Comparison of ENCODE assay signal across 19 mouse cellular contexts in genomic region chr14:8679896-8680295, GRCm38 (mm10). TPM values are rescaled to one million over a fixed set of nuclear protein-coding genes. Genes with fewer than 3 reads are reported as not detected.
"Had no signal": no experiment of that assay in that cellular context is flagged by ENCODE, and none has a peak within 500 bp of the region (broad histone marks: within the 10 kb centered on the region; RNA-seq: fewer than 3 reads in every experiment).

No protein-coding gene starts in this region.

- H3K4me1 ChIP-seq: midbrain, embryonic 13.5 days; midbrain, embryonic 15.5 days; neural tube, embryonic 12.5 days had no signal

- H3K9ac ChIP-seq: lung, embryonic 14.5 days; midbrain, embryonic 13.5 days; midbrain, embryonic 15.5 days; neural tube, embryonic 12.5 days had no signal

- H3K4me3 ChIP-seq: midbrain, embryonic 13.5 days; midbrain, embryonic 15.5 days; neural tube, embryonic 12.5 days had no signal

- ATAC-seq: midbrain, embryonic 13.5 days; midbrain, embryonic 15.5 days had no signal

- H3K27ac ChIP-seq: midbrain, embryonic 13.5 days; midbrain, embryonic 15.5 days; neural tube, embryonic 12.5 days had no signal

- H3K36me3 ChIP-seq: midbrain, embryonic 13.5 days; midbrain, embryonic 15.5 days; neural tube, embryonic 12.5 days had no signal

- DNase-seq: lung, adult 18-20 months; lung, embryonic 14.5 days; lung, postnatal 10 days; lung, postnatal 4 days; retina, postnatal 1 day; right cerebral cortex, adult 18-20 months; right cerebral cortex, postnatal 25 days; right cerebral cortex, postnatal 4 days; spleen, adult 18-20 months; thymus, adult 18-20 months; thymus, postnatal 14 days; thymus, postnatal 36 days had no signal

- H3K27me3 ChIP-seq: midbrain, embryonic 13.5 days; midbrain, embryonic 15.5 days; neural tube, embryonic 12.5 days had no signal

- H3K4me2 ChIP-seq: lung, embryonic 14.5 days; midbrain, embryonic 11.5 days; midbrain, embryonic 13.5 days; midbrain, embryonic 15.5 days; neural tube, embryonic 12.5 days had no signal

- H3K9me3 ChIP-seq: midbrain, embryonic 13.5 days; midbrain, embryonic 15.5 days; neural tube, embryonic 12.5 days had no signal

RNA-seq across cellular contexts. Expression of gene 4930452B06Rik, which starts 13.9 kb away (rescaled TPM):
- total RNA-seq: megakaryocyte, adult 5-6 weeks; monocyte, adult 5-6 weeks; neutrophil, adult 5-6 weeks had no signal
